Mouse (Mus musculus) gonadal fat pad, adult 2 months (tissue): Measurements from ENCODE around the gene Fads3. TPM values are rescaled to one million over a fixed set of nuclear protein-coding genes. Genes with fewer than 3 reads are reported as not detected.

Source experiments
- DNase-seq: peaks from one replicate; pipeline ENCODE4 v3.0.0-alpha.2; 2012; ENCODE audit warnings: low read depth
- polyA plus RNA-seq: library from polyadenylated mRNA; depleted of rRNA; stranded (reverse); fragments of >200 nt; gene quantifications from 2 replicates; pipeline ENCODE4 v1.2.3, GENCODE M21; 2012

Gene Fads3
- polyA plus RNA-seq, 1 experiment = 687 TPM

GRCm38 (mm10) chr19:10070186-10070980, 29.0 kb downstream of the Fads3 start:
- DNase-seq = no peak

DNA sequence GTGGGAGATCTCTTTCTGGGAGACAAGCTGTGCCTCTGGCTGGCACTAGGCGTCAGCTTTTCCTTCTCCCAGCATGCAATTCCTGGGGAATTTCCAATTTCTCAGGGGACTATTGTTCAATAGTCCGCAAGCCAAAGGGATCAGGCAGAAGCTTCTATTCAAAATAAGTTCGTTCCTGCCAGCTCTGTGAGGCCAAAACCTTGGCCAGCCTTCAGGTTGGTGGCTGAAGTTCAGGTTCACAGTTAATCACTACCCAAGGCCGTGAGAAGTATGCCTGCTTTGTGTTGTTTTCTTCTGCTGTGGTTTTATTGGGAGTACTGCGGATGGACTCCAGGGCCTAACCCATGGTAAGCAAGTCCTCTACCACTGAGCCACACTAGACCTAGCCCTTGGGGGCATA, 29.8 kb downstream of the Fads3 start:
- DNase-seq = peak; percentile 84

- DNase-seq = no peak
Measured at GRCm38 (mm10) chr19:10071892-10072291, 30.5 kb downstream of the Fads3 start.

DNA sequence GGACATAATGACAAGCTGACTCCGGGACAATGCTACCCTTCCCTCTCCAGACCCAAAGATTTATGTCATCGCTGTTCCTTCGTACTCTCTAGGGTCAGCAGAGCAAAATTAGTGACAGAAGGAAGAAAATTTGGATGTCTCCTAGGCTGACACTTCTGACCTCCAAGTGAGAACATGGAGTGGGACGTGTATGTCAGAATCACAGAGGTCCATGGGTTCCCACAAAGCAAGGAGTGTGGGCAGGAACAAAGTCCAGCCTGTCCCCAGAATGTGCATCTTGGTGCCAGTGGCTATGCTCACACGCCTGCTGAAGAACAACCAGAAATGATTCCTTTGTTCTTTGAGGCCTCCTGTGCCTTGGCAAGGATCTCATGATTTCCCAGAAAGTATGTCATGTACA, 31.8 kb downstream of the Fads3 start:
- no peak for DNase-seq

- no peak for DNase-seq
Measured at GRCm38 (mm10) chr19:10078392-10078791, 37.0 kb downstream of the Fads3 start.

GRCm38 (mm10) chr19:10080384-10080783, 39.0 kb downstream of the Fads3 start:
- no peak for DNase-seq

- no peak for DNase-seq
Measured at GRCm38 (mm10) chr19:10082105-10082504, 40.7 kb downstream of the Fads3 start.

DNA sequence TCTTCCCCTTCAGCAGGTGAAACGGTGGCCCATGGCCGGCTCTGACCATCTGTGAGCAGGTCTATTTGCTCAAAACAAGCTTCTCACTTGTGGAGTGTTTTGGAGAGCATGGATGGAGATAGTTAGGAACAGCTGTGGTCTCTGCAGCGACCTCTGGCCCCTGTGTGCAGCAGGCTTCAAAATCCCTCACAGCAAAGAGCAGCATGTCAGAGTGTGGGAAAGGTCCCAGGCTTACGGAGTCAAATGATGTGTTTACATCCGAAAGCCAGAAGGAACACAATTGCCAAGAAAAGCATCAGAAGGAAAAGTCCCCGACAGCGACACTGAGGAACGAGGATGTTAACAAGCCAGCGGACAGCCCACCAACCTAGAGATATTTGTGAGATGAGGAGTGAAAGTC, 44.1 kb downstream of the Fads3 start:
- DNase-seq = no peak

DNA sequence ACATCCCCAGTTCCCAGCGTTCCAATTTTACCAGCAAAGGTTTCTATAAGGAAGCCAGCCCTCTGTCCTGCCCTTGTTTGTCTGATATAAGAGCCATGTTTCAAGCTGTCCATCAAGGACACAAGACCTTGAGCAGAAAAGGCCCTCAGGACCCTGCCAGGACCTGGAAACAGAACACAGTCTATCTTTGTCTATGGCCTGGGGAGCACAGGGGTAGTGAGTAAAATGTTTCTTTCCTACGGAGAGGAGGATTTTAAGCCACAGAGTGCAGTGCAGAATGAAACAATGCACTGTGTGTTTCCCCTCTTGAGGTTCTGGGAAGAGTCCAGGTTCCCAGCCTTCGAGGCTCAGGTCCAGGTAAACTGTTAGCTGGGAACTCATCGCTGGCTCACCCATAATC, 45.6 kb downstream of the Fads3 start:
- DNase-seq = no peak

GRCm38 (mm10) chr19:10093829-10094228, 52.5 kb downstream of the Fads3 start:
- no peak for DNase-seq

DNA sequence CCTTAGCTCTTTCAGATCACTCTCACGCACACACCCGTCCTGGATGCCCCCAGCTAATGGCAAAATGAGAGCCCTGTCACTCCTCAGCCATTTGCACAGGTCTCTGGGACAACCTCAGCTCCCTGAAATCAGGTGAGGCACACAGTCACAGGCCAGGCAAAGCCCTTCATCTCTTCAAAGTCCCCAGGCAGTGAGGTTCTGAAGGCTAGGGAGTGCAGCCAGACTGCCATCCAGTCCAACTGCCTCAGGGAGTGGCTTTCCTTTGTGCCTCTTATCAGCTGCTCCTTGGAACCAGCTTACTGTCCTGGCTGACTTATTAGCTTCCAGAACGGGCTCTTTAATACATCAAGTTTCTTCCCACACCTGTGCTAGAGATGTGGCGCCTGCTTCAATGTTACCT, 53.3 kb downstream of the Fads3 start:
- DNase-seq = no peak

GRCm38 (mm10) chr19:10096371-10096876, 55.1 kb downstream of the Fads3 start:
- peak; percentile 99 for DNase-seq

- no peak for DNase-seq
Measured at GRCm38 (mm10) chr19:10097826-10098225, 56.5 kb downstream of the Fads3 start.

DNA sequence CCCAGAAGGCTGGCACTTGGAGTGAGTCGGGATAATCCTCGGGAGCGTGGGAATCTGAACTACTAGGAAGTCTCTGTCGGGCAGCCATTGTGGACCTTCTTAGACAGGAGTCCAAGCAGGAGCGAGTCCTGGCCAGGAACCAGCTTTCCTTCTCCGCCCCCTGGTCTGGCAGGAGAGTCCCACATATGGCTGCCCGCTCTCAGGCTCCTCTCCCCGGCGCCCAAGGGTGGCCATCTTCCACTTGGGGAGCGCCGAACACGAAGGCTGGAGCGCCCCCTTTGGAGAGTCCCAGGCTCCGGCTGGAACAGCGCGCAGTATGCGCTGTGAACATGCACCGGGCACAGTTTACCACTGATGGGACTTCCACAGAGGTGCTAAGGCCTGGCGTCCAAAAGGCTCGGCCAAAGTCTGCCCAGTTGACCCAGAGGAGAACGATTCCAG, 59.3 kb downstream of the Fads3 start:
- no peak for DNase-seq

DNA sequence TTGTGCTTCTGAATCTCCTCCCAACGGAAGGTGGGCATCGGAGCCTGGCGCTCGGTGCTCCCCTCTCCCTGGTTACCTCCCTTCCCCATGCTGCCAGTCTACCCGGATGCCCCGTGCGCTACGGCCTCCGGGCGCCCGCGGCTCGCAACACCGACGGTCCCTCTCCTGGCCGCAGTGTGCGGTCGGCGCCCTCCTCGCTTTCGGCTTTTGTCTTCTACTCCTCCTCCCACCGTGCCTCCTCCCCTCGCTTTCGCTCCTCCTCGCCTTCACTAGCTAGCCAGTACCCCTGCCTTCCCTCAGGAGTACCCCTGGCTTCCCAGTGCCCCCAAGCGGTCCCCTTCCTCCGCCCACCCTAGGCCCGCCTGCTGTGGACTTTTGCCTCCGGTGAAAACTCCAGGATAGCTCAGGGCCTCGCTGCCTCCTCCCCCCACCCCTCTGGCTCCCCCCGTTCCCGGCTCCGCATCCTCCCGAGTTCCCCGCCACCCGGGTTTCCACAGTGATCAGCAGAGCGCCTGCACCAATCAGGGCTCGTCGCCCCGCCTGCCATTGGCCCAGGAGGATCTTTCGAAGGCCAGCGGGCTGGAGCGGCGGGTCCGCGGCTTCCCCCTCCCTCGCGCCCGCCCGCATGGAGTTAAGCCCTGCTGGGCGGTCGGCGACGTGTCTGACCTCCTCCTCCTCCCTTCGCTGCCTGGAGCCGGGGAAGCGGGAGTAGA, 60.1 kb downstream of the Fads3 start, which contains the start of gene Fads2:
Gene Fads2 (minus strand): TSS at position 406 of the 713 bp plus-strand sequence.
- no peak for DNase-seq

GRCm38 (mm10) chr19:10102054-10102700, 60.8 kb downstream of the Fads3 start:
- no peak for DNase-seq

DNA sequence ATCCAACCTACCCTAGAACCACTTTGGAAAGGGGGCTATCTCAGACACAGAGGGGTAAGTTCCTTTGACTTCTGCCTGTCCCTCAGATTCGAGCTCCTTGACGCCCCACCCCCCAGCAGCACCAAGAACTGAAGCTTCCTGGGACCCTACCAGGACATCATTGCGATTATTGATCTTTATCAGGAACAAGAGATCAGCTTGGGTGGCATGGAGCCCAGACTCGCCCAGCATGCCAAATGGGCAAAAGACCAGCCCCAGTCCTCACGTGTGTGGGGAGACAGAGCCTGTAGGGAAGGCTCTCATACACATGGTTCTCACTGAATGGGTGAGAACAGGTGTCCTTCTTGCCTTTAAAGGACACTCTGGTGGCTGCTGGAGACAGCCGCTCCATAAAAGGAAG, 62.9 kb downstream of the Fads3 start:
- no peak for DNase-seq

DNA sequence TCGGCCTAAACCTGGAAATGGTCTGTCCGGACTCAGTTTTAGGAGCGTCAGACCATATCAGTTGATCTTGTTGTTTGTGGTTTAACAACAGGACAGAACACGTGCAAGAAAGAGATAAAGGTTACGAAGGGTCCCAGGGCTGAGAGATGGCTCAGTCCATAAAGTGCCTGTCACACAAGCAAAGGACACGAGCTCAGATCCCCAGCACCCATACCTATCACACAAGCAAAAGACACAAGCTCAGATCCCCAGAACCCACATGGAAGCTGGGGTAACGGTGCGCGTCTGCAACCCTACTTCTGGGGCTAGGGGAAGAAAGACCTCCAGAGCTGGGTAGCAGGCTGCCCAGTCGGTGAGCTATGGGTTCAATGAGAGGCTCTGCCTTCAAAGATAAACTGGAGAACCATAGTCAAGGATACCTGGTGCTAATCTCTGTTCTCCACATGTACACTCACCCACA, 63.7 kb downstream of the Fads3 start:
- DNase-seq = no peak

- no peak for DNase-seq
Measured at GRCm38 (mm10) chr19:10106634-10107033, 65.3 kb downstream of the Fads3 start.

DNA sequence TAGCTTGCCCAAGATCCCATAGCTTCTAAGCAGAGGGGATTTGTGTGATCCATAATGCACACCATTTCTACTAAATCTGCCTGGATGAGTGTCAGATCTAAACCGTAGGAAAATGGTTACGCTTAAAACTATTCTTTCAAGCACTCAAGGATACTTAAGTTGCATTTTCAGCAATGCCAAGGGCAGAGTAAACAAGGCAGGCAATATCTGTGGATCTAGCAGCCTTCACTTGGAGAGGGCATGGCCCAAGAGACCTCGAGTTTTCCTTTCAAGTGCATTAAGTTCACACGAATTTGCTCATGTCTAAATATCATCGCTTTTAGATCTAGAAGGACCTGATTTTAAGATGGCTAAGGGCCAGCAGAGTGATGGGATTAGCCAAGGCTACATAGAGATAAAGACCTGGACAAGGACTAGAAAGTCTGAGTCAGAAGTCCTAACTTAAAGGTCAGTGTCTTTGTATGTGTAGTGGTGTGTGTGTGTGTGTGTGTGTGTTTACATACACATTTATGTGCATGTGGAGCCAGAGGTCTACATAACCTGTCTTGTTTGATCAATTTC, 65.8 kb downstream of the Fads3 start:
- no peak for DNase-seq

DNA sequence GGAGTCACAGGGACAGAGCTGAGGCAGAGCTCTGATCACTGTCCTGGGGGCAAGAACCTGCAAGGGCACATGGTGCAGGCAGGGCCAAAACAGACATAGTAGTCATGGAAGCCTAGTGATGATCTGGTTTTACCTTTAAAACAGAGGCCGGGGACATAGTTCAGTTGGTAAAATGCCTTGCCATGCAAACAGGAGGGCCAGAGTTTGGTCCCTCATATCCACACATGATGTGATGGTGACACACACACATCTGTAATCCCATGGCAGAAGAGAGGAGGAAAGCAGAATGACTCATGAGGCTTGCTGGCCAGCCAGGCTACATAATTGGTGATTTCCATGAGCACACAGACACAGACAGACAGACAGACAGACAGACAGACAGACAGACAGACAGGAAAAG, 66.8 kb downstream of the Fads3 start:
- DNase-seq = no peak

DNA sequence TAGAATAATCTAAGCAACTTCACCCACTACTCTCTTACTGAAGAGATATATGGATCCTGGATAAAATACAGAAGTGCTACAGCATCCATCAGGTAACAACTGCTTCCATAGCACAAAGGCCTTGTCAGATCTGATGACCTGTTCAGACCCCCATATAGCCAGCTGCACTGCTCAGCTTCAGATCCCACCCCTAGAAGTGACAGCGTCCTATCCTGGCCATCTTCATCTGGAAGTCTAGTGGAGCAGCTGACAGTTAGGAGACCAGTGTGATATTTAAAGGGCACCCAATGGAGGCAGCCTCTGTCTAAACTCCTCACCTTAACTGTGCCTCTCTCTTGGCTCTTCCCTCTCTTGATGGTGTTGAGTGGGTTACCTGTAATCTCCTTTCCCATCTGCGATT, 67.3 kb downstream of the Fads3 start:
- no peak for DNase-seq
